Mouse (Mus musculus) right cerebral cortex, postnatal 25 days (tissue): Measurements from ENCODE around the gene Cdc7.

Source experiments
- DNase-seq: peaks from one replicate; pipeline ENCODE4 v3.0.0; 2022

Cdc7 gene

DNA sequence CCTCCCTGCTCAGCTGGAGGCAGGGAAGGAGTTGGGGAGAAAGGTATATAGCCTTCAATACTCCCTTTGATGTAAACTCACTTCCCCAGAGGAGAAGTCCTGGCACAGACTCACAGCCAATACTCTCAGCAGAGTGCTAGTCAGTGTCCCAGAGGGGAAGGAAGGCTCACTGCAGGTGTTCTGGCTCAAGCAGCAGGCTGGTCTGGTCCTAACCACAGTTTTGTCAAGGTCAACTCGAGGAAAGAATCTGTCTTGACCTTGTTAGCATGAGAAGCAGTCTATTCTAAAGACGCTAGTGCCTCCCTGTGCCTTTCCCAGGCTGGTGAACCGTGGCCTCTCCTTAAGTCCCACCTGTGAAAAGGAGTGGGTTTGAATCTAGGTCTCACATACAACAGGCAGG is 30.6 kb downstream of the Cdc7 start:
- no peak for DNase-seq

DNA sequence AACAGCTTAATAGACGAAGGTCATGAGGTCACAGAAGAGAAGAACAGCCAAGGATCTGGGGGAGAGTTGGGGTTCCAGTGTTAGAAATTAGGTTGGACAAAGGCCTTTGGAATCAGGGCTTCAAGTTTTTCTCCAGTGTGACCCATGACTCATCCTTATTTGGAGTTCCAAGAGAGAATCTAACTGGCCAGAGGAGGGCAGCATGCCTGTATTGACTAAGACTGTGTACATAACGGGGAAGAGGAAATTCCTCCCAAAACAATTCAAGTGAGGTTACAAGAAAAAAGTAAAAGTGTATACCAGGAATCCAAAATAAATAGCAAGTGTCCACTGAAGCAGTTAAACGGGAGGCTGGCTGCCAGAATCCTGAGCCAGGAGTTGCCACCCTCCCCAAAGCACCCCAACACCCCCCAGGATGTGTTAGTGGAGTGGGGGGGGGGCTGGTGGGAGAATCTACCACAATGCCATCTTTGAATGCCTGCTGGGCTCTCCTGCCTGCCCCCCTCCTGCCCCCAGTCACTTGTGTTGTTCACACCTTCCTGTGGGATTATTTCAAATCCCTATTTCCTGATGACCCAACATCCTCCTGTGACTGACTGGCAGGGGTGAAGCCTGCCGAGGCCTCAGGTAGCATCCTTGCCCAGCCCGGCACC is 31.9 kb downstream of the Cdc7 start:
- DNase-seq = no peak

DNA sequence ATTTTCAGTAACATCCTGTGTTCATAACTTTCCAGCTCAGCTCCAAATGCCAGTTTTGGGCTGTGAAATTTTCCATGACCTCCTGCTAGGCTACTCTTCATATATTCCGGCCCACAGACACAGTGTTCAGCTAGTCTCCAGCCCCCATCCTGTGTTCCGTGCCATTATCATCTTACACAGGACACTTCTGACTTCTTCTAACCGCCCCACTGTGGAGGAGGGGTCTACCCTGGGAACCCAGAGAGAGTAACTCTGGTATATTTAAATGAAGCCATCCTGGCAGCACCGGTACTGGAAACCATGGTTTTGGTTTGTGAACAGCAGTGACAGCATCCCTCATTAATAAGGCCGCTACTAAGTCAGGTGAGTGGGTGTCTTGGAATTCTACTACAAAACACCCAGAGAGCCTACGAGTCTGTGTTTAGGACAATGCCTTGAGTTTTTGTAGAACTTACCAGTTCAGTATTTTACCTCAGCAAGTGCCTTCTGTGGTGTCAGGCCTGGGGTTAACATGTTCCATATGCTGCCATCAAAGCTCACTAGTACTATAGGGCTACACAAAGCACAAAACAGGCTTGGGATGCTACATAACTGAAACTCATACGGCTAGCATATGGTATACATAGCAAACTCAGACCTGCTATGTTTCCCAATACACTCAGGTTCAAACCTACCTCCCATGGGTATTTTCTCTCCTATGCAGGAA is 32.6 kb downstream of the Cdc7 start:
- DNase-seq = no peak

- DNase-seq = no peak
Observed at GRCm38 (mm10) chr5:107001396-107002090, 37.4 kb downstream of the Cdc7 start.

DNA sequence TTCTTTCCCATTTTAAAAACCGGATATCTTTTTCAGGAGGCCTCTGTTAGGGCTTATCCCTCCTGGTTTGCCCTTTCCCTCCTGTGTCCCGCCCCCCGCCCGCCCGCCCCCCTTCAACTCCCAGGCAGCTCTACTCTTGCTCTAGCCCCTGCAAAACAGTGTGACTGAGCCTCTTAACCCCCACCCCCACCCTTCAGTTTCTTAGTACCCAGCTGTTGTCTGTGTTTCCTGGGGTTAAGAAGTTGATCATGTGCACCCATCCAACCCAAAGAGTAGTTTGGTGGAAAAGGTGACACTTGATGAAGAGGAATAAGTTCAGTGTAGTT is 37.9 kb downstream of the Cdc7 start:
- DNase-seq = no peak

- no peak for DNase-seq
Observed at GRCm38 (mm10) chr5:107009721-107010120, 45.6 kb downstream of the Cdc7 start.

DNA sequence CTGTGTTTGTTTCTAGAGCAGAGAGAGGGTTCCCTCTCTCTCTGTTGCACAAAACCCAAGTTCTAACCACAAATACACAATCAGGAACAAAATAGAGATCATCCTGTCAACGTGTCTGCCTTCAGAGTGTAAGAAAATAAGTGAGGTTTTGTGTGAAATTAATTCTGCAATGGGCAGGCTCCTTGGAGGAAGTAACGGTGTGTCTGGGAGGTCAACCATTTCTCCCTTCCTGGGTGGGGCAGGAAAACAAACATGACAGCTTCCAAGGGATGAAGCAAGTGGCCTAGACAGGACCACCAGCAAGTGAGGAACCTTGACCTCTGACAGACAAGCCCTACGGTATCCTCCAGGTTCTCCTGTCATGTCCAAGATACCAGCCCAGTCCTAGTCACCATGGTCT is 46.2 kb downstream of the Cdc7 start:
- DNase-seq = no peak

GRCm38 (mm10) chr5:107011316-107012029 is 47.4 kb downstream of the Cdc7 start:
- DNase-seq = no peak

GRCm38 (mm10) chr5:107012030-107012715 is 48.1 kb downstream of the Cdc7 start:
- DNase-seq = no peak

- no peak for DNase-seq
Observed at GRCm38 (mm10) chr5:107013393-107013792, 49.3 kb downstream of the Cdc7 start.

DNA sequence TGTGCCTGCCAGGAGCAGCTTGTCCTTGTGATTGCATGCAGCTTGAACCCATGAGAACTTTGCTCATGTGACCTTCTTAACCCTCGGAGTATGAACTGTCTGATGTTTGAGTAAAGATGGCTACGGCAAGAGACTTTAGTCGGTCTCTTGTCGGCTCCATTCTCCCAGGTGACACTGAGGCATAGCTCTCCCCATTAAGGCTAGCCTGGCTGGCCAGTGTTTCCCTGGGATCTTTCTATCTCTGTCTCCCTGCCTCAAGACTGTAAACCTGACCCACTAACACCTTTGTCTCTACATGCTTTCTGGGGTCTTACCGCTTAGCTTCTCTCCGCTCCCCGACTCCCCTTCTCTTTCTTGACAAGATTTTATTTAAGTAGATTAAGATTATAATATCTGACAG is 50.0 kb downstream of the Cdc7 start:
- no peak for DNase-seq

DNA sequence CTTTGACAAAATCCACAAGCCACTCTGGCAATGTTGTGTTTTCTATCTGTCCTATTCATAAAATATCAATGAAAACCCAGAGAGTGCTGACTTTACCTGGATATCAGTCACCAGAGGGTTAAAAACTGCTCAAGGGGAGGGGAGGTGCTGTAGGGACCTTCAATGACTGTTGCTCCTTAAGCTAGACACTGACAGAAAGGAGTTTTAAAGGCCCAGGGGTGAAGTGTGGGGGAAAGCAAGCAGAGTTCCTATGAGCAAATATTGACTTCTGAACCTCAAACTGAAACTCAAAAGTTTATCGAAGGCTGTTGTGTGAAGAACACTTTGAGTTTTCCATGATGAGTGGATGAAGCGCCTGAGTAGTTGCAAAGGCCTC is 50.9 kb downstream of the Cdc7 start:
- no peak for DNase-seq

DNA sequence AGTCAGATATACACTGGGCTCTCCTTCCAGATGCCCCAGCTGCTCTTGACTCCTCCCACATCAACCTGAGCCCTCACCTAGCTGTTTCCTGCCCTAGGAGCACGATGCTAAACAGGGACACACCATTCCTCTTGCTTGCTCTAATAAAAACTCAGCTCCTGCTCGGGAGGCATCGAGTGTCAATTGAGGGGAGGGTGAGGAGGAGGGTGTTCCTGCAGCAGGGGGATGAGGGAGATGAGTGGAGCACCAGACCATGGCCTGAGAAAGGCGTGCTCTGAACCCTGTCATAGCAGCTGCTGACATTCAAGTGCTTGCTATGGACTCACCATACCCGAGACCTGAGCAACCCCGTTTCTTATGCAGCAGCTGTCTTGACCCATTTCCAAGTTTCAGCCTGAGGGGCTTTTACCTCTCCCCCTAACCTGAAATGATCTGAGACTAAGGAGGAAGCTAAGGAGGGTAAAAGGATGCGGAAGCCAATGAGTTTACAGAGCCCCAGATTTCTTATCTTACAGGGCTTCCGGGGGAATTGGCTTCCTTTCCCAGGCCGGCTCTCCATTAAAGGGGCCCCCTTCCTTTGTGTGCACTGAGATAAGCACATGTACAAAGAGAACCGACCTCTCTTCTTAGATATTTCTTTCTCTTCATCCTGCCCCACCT is 51.4 kb downstream of the Cdc7 start:
- DNase-seq = no peak

GRCm38 (mm10) chr5:107016538-107016937 is 52.4 kb downstream of the Cdc7 start:
- DNase-seq = no peak

GRCm38 (mm10) chr5:107017544-107017943 is 53.4 kb downstream of the Cdc7 start:
- no peak for DNase-seq

- DNase-seq = no peak
Observed at GRCm38 (mm10) chr5:107019057-107019456, 54.9 kb downstream of the Cdc7 start.

DNA sequence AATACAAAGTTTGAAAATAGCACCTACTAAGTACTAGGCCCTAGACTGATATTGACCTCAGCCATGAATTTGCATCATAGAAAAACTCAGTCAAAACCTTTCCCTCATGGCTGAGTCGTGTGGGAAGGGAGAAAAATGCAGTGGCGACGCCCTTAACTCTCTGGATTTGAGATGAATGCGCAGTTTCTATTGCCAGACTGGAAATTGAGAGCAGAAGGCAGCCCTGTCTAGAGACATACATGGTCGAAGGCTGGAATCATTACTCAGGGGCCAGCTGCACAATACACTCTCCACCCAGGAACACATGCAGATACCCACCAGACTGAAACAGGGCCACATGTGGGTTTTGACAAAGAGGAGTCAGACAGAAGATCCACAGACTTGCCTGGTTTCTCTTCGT is 55.8 kb downstream of the Cdc7 start:
- no peak for DNase-seq

DNA sequence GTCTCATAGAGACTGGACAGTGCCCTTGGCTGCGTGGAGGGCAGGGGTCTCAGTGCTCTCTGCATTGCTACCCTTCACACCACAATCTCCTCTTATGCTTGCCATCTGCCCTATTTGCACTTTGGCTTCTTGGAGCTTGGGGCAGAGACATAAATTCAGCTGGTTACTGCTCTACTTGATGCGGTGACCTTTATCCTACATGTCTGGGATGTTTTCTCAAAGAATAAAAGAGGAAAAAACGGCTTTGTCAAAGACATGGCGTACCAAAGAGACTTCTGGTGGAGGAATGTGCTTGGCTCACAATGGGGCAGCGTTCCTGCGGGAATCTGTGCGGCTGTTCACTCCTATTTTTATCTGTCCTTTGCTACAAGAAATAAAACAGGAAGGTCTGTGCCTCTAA is 56.2 kb downstream of the Cdc7 start:
- DNase-seq = no peak

DNA sequence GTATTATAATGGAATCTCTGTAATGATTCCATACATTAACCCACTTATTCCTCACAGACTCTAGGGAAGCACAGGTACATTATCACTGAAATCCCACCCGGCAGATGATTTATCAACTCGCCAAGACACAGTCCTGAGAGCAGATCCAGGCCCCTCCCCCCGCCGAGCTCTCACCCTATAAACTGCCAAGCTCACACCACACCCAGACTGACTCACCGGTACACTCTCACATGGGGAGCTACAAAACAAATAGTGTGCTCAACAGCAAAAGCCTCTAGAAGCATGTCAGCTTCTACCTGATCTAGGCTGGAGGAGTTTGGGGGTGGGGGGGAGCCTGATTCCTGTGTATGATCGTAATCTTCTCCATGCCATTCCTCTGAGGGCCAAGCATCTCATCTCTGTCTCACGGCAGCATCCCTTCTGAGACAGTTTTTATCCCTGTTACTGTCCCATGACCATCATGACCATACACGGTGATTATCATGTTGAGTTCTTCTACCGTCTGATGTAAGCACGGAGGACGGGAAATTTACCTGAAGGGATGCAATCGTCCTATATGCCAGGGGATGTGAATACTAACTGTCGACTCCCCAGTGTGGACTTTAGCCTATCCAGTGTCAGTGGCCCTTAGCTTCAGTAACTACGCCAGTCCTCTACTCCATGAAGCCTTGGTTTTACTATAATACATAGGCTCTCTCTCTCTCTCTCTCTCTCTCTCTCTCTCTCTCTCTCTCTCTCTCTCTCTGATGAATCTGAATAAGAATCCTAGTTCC is 57.4 kb downstream of the Cdc7 start:
- DNase-seq = no peak

DNA sequence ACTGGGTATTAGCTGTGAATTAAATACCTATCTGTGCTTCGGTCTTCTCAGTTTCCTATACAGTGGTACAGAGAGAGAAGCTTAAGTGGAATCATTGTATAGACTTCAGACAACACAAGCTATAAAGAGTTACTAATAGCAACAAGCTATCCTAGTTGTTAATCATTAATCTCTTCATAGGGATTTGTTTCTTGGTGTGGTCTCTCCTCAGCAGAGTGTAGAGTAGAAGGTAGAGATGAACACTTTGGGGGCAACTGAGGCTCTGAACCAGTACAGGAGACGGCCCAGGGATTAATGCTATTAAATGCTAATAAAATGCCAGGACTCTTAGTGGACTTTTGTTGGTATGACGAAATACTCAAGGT is 57.9 kb downstream of the Cdc7 start:
- no peak for DNase-seq

- no peak for DNase-seq
Observed at GRCm38 (mm10) chr5:107023951-107024350, 59.8 kb downstream of the Cdc7 start.

DNA sequence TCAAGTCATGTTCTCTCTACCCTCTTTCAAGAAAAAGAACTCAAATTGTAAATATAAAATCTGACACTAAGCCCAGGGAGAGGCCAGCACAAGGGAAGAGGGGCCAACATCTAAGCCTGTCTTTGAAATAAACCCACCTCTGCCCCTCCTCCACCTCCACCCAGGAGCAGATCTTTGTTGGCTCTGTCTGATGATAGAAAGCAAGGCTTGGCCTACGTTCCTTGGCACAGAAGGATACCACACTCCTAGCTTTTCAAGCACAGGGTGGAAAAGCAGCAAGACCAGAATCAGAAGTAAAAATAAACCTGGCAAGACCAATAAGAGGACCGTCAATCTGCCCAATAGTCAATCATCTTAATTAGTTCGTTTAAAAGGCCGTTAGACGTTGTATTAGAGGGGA is 61.2 kb downstream of the Cdc7 start:
- DNase-seq = no peak
